Mouse (Mus musculus) small intestine, adult 2 months (tissue): ENCODE measurements around the gene Iqschfp. TPM values are rescaled to one million over a fixed set of nuclear protein-coding genes. Genes with fewer than 3 reads are reported as not detected.

ENCODE experiments used
- H3K27ac ChIP-seq: fragments of 200-500 bp; 2 replicates; pipeline ENCODE4 v1.5.1; 2012; ENCODE audit warnings: low read depth, low read length, control low read depth, inconsistent platforms; ENCODE audit not compliant: insufficient read depth
- H3K27me3 ChIP-seq: fragments of 200-500 bp; 2 replicates; pipeline ENCODE4 v1.6.1; 2012; ENCODE audit warnings: mild to moderate bottlenecking, moderate library complexity, low read length, inconsistent platforms; ENCODE audit not compliant: control insufficient read depth, insufficient read depth
- H3K36me3 ChIP-seq: fragments of 200-500 bp; 2 replicates; pipeline ENCODE4 v1.6.1; 2012; ENCODE audit warnings: mild to moderate bottlenecking, low read length, control low read depth, inconsistent platforms; ENCODE audit not compliant: control insufficient read depth, insufficient read depth
- H3K4me1 ChIP-seq: fragments of 200-500 bp; 2 replicates; pipeline ENCODE4 v1.6.1; 2012; ENCODE audit warnings: low read length, inconsistent platforms, mixed read lengths; ENCODE audit not compliant: control insufficient read depth, insufficient read depth, insufficient read length
- H3K4me3 ChIP-seq: fragments of 200-500 bp; 2 replicates; pipeline ENCODE4 v1.5.1; 2012; ENCODE audit warnings: low read depth, mild to moderate bottlenecking, control low read depth, inconsistent platforms, low read length, moderate library complexity
- CTCF ChIP-seq: fragments of 200-500 bp; IDR thresholded peaks from 2 replicates; pipeline ENCODE4 v1.5.1; 2012; ENCODE audit warnings: low read depth, mild to moderate bottlenecking, control low read depth, inconsistent platforms, low read length, moderate library complexity, mixed read lengths; ENCODE audit not compliant: insufficient replicate concordance, insufficient read length; ENCODE audit errors: extremely low read depth
- POLR2A ChIP-seq: fragments of 200-500 bp; IDR thresholded peaks from 2 replicates; pipeline ENCODE4 v1.6.1; 2012; ENCODE audit warnings: low read depth, mild to moderate bottlenecking, control low read depth, inconsistent platforms, low read length, moderate library complexity
- WGBS: fragments of 180-500 bp; shearing (Covaris S2); methylation state at CpG from one replicate; pipeline ENCODE4 v1.1.7; 2018; 5-methylcytosine and 5-hydroxymethylcytosine counted together
- polyA plus RNA-seq: library from polyadenylated mRNA; depleted of rRNA; stranded (reverse); fragments of >200 nt; gene quantifications from 2 replicates; pipeline ENCODE4 v1.2.3, GENCODE M21; 2012

Iqschfp gene
- polyA plus RNA-seq, 1 experiment = not detected

- WGBS = 76% methylated on average over 2 of the region's 2 CpGs
- no peaks in the 10 kb centered on the region for H3K4me1 ChIP-seq
- H3K4me3 ChIP-seq = no peak overlapping the region
- H3K36me3 ChIP-seq = no peaks in the 10 kb centered on the region
- TF ChIP-seq POLR2A (no peak), CTCF (no peak)
- no peak overlapping the region for H3K27ac ChIP-seq
- H3K27me3 ChIP-seq = no peaks in the 10 kb centered on the region
Observed at GRCm38 (mm10) chr3:68105081-68105685, 213.2 kb downstream of the Iqschfp start.

GRCm38 (mm10) chr3:68121338-68121737 lies 229.3 kb downstream of the Iqschfp start:
- H3K4me1 ChIP-seq = no peaks in the 10 kb centered on the region
- no peaks in the 10 kb centered on the region for H3K27me3 ChIP-seq
- H3K27ac ChIP-seq = no peak overlapping the region
- no peaks in the 10 kb centered on the region for H3K36me3 ChIP-seq
- TF ChIP-seq POLR2A (no peak), CTCF (no peak)
- no peak overlapping the region for H3K4me3 ChIP-seq
- WGBS = 59% methylated on average over 5 of the region's 5 CpGs

GRCm38 (mm10) chr3:68126284-68126856 lies 234.3 kb downstream of the Iqschfp start:
- Histone ChIP-seq H3K36me3 (no peaks in the 10 kb centered on the region), H3K4me1 (no peaks in the 10 kb centered on the region), H3K4me3 (no peak overlapping the region), H3K27me3 (no peaks in the 10 kb centered on the region), H3K27ac (no peak overlapping the region)
- 76% methylated on average over 6 of the region's 6 CpGs for WGBS
- TF ChIP-seq POLR2A = no peak
- no peak for TF ChIP-seq CTCF

GRCm38 (mm10) chr3:68130386-68130785 lies 238.4 kb downstream of the Iqschfp start:
- Histone ChIP-seq H3K4me3 (no peak overlapping the region), H3K27ac (no peak overlapping the region), H3K4me1 (no peaks in the 10 kb centered on the region), H3K27me3 (no peaks in the 10 kb centered on the region), H3K36me3 (no peaks in the 10 kb centered on the region)
- 53% methylated on average over 1 of the region's 1 CpGs for WGBS
- TF ChIP-seq POLR2A = no peak
- TF ChIP-seq CTCF = no peak

- no peaks in the 10 kb centered on the region for H3K4me1 ChIP-seq
- TF ChIP-seq CTCF (no peak), POLR2A (no peak)
- H3K4me3 ChIP-seq = no peak overlapping the region
- H3K27me3 ChIP-seq = no peaks in the 10 kb centered on the region
- H3K36me3 ChIP-seq = no peaks in the 10 kb centered on the region
- 78% methylated on average over 5 of the region's 5 CpGs for WGBS
- no peak overlapping the region for H3K27ac ChIP-seq
Observed at GRCm38 (mm10) chr3:68138833-68139627, 247.0 kb downstream of the Iqschfp start.

GRCm38 (mm10) chr3:68150688-68151087 lies 258.7 kb downstream of the Iqschfp start:
- Histone ChIP-seq H3K4me1 (no peaks in the 10 kb centered on the region), H3K36me3 (no peaks in the 10 kb centered on the region), H3K27ac (no peak overlapping the region), H3K27me3 (no peaks in the 10 kb centered on the region), H3K4me3 (no peak overlapping the region)
- no peak for TF ChIP-seq CTCF
- no peak for TF ChIP-seq POLR2A
- WGBS = 76% methylated on average over 8 of the region's 8 CpGs

- no peaks in the 10 kb centered on the region for H3K27me3 ChIP-seq
- no peaks in the 10 kb centered on the region for H3K36me3 ChIP-seq
- no peak overlapping the region for H3K4me3 ChIP-seq
- no peaks in the 10 kb centered on the region for H3K4me1 ChIP-seq
- TF ChIP-seq CTCF (no peak), POLR2A (no peak)
- 73% methylated on average over 1 of the region's 1 CpGs for WGBS
- H3K27ac ChIP-seq = no peak overlapping the region
Observed at GRCm38 (mm10) chr3:68160175-68160574, 268.1 kb downstream of the Iqschfp start.
